Mouse (Mus musculus) neural tube, embryonic 11.5 days (tissue): ENCODE measurements around the gene Teddm2. TPM values are rescaled to one million over a fixed set of nuclear protein-coding genes. Genes with fewer than 3 reads are reported as not detected.

ENCODE experiments used
- ATAC-seq: fragments of 200-750 bp; cut with Nextera tagmentation; 2 replicates; pipeline ENCODE4 v1.8.0; 2017; ENCODE audit warnings: moderate number of reproducible peaks, mild to moderate bottlenecking, moderate TSS enrichment, moderate library complexity; ENCODE audit not compliant: insufficient read depth, low FRiP score, low TSS enrichment
- DNase-seq: peaks from one replicate; pipeline ENCODE4 v3.0.0-alpha.2; 2015; ENCODE audit warnings: low spot score
- H3K27ac ChIP-seq: fragments of 300-500 bp; sonication (generic); 2 replicates; pipeline ENCODE4 v1.5.1; 2014; ENCODE audit warnings: low read depth, mild to moderate bottlenecking, low read length
- H3K27me3 ChIP-seq: fragments of 300-500 bp; sonication (generic); 2 replicates; pipeline ENCODE4 v1.6.1; 2014; ENCODE audit warnings: mild to moderate bottlenecking, low read length, mixed read lengths; ENCODE audit not compliant: control insufficient read depth, insufficient read depth
- H3K36me3 ChIP-seq: fragments of 300-500 bp; sonication (generic); 2 replicates; pipeline ENCODE4 v1.6.1; 2014; ENCODE audit warnings: mild to moderate bottlenecking, low read length, moderate library complexity, mixed read lengths; ENCODE audit not compliant: control insufficient read depth, insufficient read depth
- H3K4me1 ChIP-seq: fragments of 300-500 bp; sonication (generic); 2 replicates; pipeline ENCODE4 v1.6.1; 2014; ENCODE audit warnings: low read length, mixed read lengths; ENCODE audit not compliant: control insufficient read depth, insufficient read depth
- H3K4me2 ChIP-seq: fragments of 300-500 bp; sonication (generic); 2 replicates; pipeline ENCODE4 v1.6.1; 2014; ENCODE audit warnings: low read depth, mild to moderate bottlenecking, moderate library complexity
- H3K4me3 ChIP-seq: fragments of 300-500 bp; sonication (generic); 2 replicates; pipeline ENCODE4 v1.5.1; 2014; ENCODE audit warnings: low read depth, low read length
- H3K9ac ChIP-seq: fragments of 300-500 bp; sonication (generic); 2 replicates; pipeline ENCODE4 v1.6.1; 2014; ENCODE audit warnings: mild to moderate bottlenecking, low read length
- H3K9me3 ChIP-seq: fragments of 300-500 bp; sonication (generic); 2 replicates; pipeline ENCODE4 v1.6.1; 2016; ENCODE audit warnings: low read length; ENCODE audit not compliant: control insufficient read depth
- whole genome bisulfite sequencing: fragments of 180-500 bp; shearing (Covaris S2); extraction: QIAGEN DNeasy Blood & Tissue Kit; methylation state at CpG from one replicate; pipeline ENCODE4 v1.1.7; 2014; 5-methylcytosine and 5-hydroxymethylcytosine counted together
- polyA plus RNA-seq: library from polyadenylated mRNA; unstranded; fragments of >200 nt; fragmentation: Nextera tagmentation; extraction: Ambion mirVana; gene quantifications from 2 replicates; pipeline ENCODE4 v1.2.1, GENCODE M21; 2014

The Teddm2 gene
- polyA plus RNA-seq, 1 experiment from 2014 or later = 0.57 TPM

- no peaks in the 10 kb centered on the region for H3K9me3 ChIP-seq
- H3K4me2 ChIP-seq = no peak overlapping the region
- DNase-seq (no peak), ATAC-seq (no peak)
- H3K27me3 ChIP-seq = no peaks in the 10 kb centered on the region
- 81% methylated on average over 6 of the region's 6 CpGs for WGBS
- H3K9ac ChIP-seq = no peak overlapping the region
- no peak overlapping the region for H3K4me3 ChIP-seq
- H3K27ac ChIP-seq = no peak overlapping the region
- H3K36me3 ChIP-seq = no peaks in the 10 kb centered on the region
- H3K4me1 ChIP-seq = no peaks in the 10 kb centered on the region
Measured at GRCm38 (mm10) chr1:153924395-153925385, 24.7 kb upstream of the Teddm2 start.

GRCm38 (mm10) chr1:153922571-153923021 is 22.6 kb upstream of the Teddm2 start:
- Histone ChIP-seq H3K27ac (no peak overlapping the region), H3K4me1 (no peaks in the 10 kb centered on the region), H3K9me3 (no peaks in the 10 kb centered on the region), H3K36me3 (no peaks in the 10 kb centered on the region), H3K9ac (no peak overlapping the region), H3K27me3 (no peaks in the 10 kb centered on the region), H3K4me2 (no peak overlapping the region), H3K4me3 (no peak overlapping the region)
- DNase-seq (no peak), ATAC-seq (no peak)
- WGBS = 62% methylated on average over 5 of the region's 5 CpGs

GRCm38 (mm10) chr1:153921642-153922041 is 21.6 kb upstream of the Teddm2 start:
- DNase-seq (no peak), ATAC-seq (no peak)
- H3K4me2 ChIP-seq = no peak overlapping the region
- no peaks in the 10 kb centered on the region for H3K36me3 ChIP-seq
- H3K4me3 ChIP-seq = no peak overlapping the region
- no peak overlapping the region for H3K27ac ChIP-seq
- H3K27me3 ChIP-seq = no peaks in the 10 kb centered on the region
- 95% methylated on average over 3 of the region's 3 CpGs for WGBS
- no peaks in the 10 kb centered on the region for H3K4me1 ChIP-seq
- no peak overlapping the region for H3K9ac ChIP-seq
- no peaks in the 10 kb centered on the region for H3K9me3 ChIP-seq

GRCm38 (mm10) chr1:153918521-153919206 is 18.6 kb upstream of the Teddm2 start:
- DNase-seq (no peak), ATAC-seq (no peak)
- Histone ChIP-seq H3K27ac (no peak overlapping the region), H3K9ac (no peak overlapping the region), H3K4me2 (no peak overlapping the region), H3K27me3 (no peaks in the 10 kb centered on the region), H3K36me3 (no peaks in the 10 kb centered on the region), H3K4me1 (no peaks in the 10 kb centered on the region), H3K9me3 (no peaks in the 10 kb centered on the region), H3K4me3 (no peak overlapping the region)
- WGBS = 86% methylated on average over 3 of the region's 3 CpGs

- Histone ChIP-seq H3K9ac (no peak overlapping the region), H3K27me3 (no peaks in the 10 kb centered on the region), H3K4me1 (no peaks in the 10 kb centered on the region), H3K27ac (no peak overlapping the region), H3K4me3 (no peak overlapping the region), H3K36me3 (no peaks in the 10 kb centered on the region), H3K4me2 (no peak overlapping the region), H3K9me3 (no peaks in the 10 kb centered on the region)
- WGBS = 88% methylated on average over 3 of the region's 3 CpGs
- ATAC-seq = no peak
- DNase-seq = no peak
Measured at GRCm38 (mm10) chr1:153913869-153914268, 13.8 kb upstream of the Teddm2 start.

GRCm38 (mm10) chr1:153911276-153911795 is 11.3 kb upstream of the Teddm2 start:
- no peak for DNase-seq
- no peaks in the 10 kb centered on the region for H3K9me3 ChIP-seq
- no peak overlapping the region for H3K9ac ChIP-seq
- H3K4me1 ChIP-seq = no peaks in the 10 kb centered on the region
- peaks cover 12% of the 10 kb centered on the region for H3K36me3 ChIP-seq
- WGBS = 92% methylated on average over 6 of the region's 6 CpGs
- no peaks in the 10 kb centered on the region for H3K27me3 ChIP-seq
- no peak overlapping the region for H3K27ac ChIP-seq
- ATAC-seq = no peak
- no peak overlapping the region for H3K4me2 ChIP-seq
- H3K4me3 ChIP-seq = no peak overlapping the region

GRCm38 (mm10) chr1:153910423-153910822 is 10.4 kb upstream of the Teddm2 start:
- peaks cover 17% of the 10 kb centered on the region for H3K36me3 ChIP-seq
- H3K9me3 ChIP-seq = no peaks in the 10 kb centered on the region
- H3K4me3 ChIP-seq = no peak overlapping the region
- no peak overlapping the region for H3K9ac ChIP-seq
- ATAC-seq (no peak), DNase-seq (no peak)
- H3K27me3 ChIP-seq = no peaks in the 10 kb centered on the region
- H3K4me2 ChIP-seq = no peak overlapping the region
- no peak overlapping the region for H3K27ac ChIP-seq
- 92% methylated on average over 5 of the region's 5 CpGs for WGBS
- no peaks in the 10 kb centered on the region for H3K4me1 ChIP-seq

GRCm38 (mm10) chr1:153909963-153910291 is 9.9 kb upstream of the Teddm2 start:
- no peaks in the 10 kb centered on the region for H3K27me3 ChIP-seq
- H3K4me1 ChIP-seq = no peaks in the 10 kb centered on the region
- ATAC-seq (no peak), DNase-seq (no peak)
- no peak overlapping the region for H3K9ac ChIP-seq
- H3K4me3 ChIP-seq = no peak overlapping the region
- no peak overlapping the region for H3K27ac ChIP-seq
- H3K36me3 ChIP-seq = peaks cover 18% of the 10 kb centered on the region
- no peaks in the 10 kb centered on the region for H3K9me3 ChIP-seq
- H3K4me2 ChIP-seq = no peak overlapping the region
- 94% methylated on average over 9 of the region's 9 CpGs for WGBS
